Mouse (Mus musculus) liver, embryonic 16.5 days (tissue): ENCODE results near the gene Ttc1. TPM values are rescaled to one million over a fixed set of nuclear protein-coding genes. Genes with fewer than 3 reads are reported as not detected.

Experiments
- ATAC-seq: fragments of 200-750 bp; cut with Nextera tagmentation; 2 replicates; pipeline ENCODE4 v1.8.0; 2017; ENCODE audit warnings: low read depth, mild to moderate bottlenecking, moderate number of reproducible peaks, moderate library complexity
- H3K27ac ChIP-seq: fragments of 300-500 bp; sonication (generic); 2 replicates; pipeline ENCODE4 v1.5.1; 2014; ENCODE audit warnings: mild to moderate bottlenecking, low read length
- H3K27me3 ChIP-seq: fragments of 300-500 bp; sonication (generic); 2 replicates; pipeline ENCODE4 v1.6.1; 2014; ENCODE audit warnings: low read depth, low read length, mixed read lengths; ENCODE audit not compliant: control insufficient read depth, insufficient read depth
- H3K36me3 ChIP-seq: fragments of 300-500 bp; sonication (generic); 2 replicates; pipeline ENCODE4 v1.6.1; 2014; ENCODE audit warnings: mild to moderate bottlenecking; ENCODE audit not compliant: control insufficient read depth, insufficient read depth
- H3K4me1 ChIP-seq: fragments of 300-500 bp; sonication (generic); 2 replicates; pipeline ENCODE4 v1.6.1; 2014; ENCODE audit warnings: low read depth, low read length, mixed read lengths; ENCODE audit not compliant: control insufficient read depth
- H3K4me2 ChIP-seq: fragments of 300-500 bp; sonication (generic); 2 replicates; pipeline ENCODE4 v1.6.1; 2014; ENCODE audit warnings: low read depth, low read length, mixed read lengths
- H3K4me3 ChIP-seq: fragments of 300-500 bp; sonication (generic); 2 replicates; pipeline ENCODE4 v1.5.1; 2014; ENCODE audit warnings: low read depth, mild to moderate bottlenecking, low read length
- H3K9ac ChIP-seq: fragments of 300-500 bp; sonication (generic); 2 replicates; pipeline ENCODE4 v1.6.1; 2014; ENCODE audit warnings: low read depth, low read length
- H3K9me3 ChIP-seq: fragments of 300-500 bp; sonication (generic); replicated peaks from 2 replicates; pipeline ENCODE4 v1.6.1; 2016; ENCODE audit warnings: low read length; ENCODE audit not compliant: control insufficient read depth
- WGBS: fragments of 180-500 bp; shearing (Covaris S2); extraction: QIAGEN DNeasy Blood & Tissue Kit; methylation state at CpG from one replicate; pipeline ENCODE4 v1.1.7; 2014; ENCODE audit not compliant: insufficient replicate concordance; 5-methylcytosine and 5-hydroxymethylcytosine counted together
- polyA plus RNA-seq: library from polyadenylated mRNA; unstranded; fragments of >200 nt; fragmentation: Nextera tagmentation; extraction: Ambion mirVana; gene quantifications from 2 replicates; pipeline ENCODE4 v1.2.1, GENCODE M21; 2015

Gene Ttc1
- polyA plus RNA-seq, 1 experiment from 2014 or later = 30.2 TPM

GRCm38 (mm10) chr11:43727796-43728195 is 20.0 kb downstream of the Ttc1 start:
- no peak overlapping the region for H3K9ac ChIP-seq
- WGBS = 14% methylated on average over 7 of the region's 7 CpGs
- H3K27me3 ChIP-seq = no peaks in the 10 kb centered on the region
- no peaks in the 10 kb centered on the region for H3K9me3 ChIP-seq
- H3K4me1 ChIP-seq = no peaks in the 10 kb centered on the region
- no peak overlapping the region for H3K4me2 ChIP-seq
- H3K36me3 ChIP-seq = peaks cover 8% of the 10 kb centered on the region
- H3K4me3 ChIP-seq = no peak overlapping the region
- peak; percentile 43 for ATAC-seq
- H3K27ac ChIP-seq = no peak overlapping the region

GRCm38 (mm10) chr11:43723411-43723810 is 24.4 kb downstream of the Ttc1 start:
- Histone ChIP-seq H3K9ac (no peak overlapping the region), H3K4me2 (no peak overlapping the region), H3K27ac (no peak overlapping the region), H3K9me3 (no peaks in the 10 kb centered on the region), H3K4me1 (no peaks in the 10 kb centered on the region), H3K36me3 (peaks cover 13% of the 10 kb centered on the region), H3K4me3 (no peak overlapping the region), H3K27me3 (no peaks in the 10 kb centered on the region)
- WGBS = 82% methylated on average over 3 of the region's 3 CpGs
- no peak for ATAC-seq

- peaks cover 11% of the 10 kb centered on the region for H3K36me3 ChIP-seq
- ATAC-seq = no peak
- 71% methylated on average over 4 of the region's 4 CpGs for WGBS
These were observed 35.6 kb downstream of the Ttc1 start for GRCm38 (mm10) chr11:43712178-43712577.

GRCm38 (mm10) chr11:43708409-43708808 is 39.4 kb downstream of the Ttc1 start:
- H3K4me2 ChIP-seq = no peak overlapping the region
- no peaks in the 10 kb centered on the region for H3K27me3 ChIP-seq
- peaks cover 21% of the 10 kb centered on the region for H3K36me3 ChIP-seq
- no peak overlapping the region for H3K27ac ChIP-seq
- ATAC-seq = no peak
- no peaks in the 10 kb centered on the region for H3K9me3 ChIP-seq
- H3K9ac ChIP-seq = no peak overlapping the region
- H3K4me1 ChIP-seq = no peaks in the 10 kb centered on the region
- WGBS = 46% methylated on average over 2 of the region's 2 CpGs
- no peak overlapping the region for H3K4me3 ChIP-seq

More at GRCm38 (mm10) chr11:43712178-43712577, 35.6 kb downstream of the Ttc1 start:
- no peak overlapping the region for H3K27ac ChIP-seq
- H3K9ac ChIP-seq = no peak overlapping the region
- no peak overlapping the region for H3K4me3 ChIP-seq
- no peaks in the 10 kb centered on the region for H3K27me3 ChIP-seq
- no peaks in the 10 kb centered on the region for H3K9me3 ChIP-seq
- no peak overlapping the region for H3K4me2 ChIP-seq
- H3K4me1 ChIP-seq = no peaks in the 10 kb centered on the region

GRCm38 (mm10) chr11:43705751-43706150 is 42.1 kb downstream of the Ttc1 start:
- ATAC-seq = no peak
- no peak overlapping the region for H3K4me2 ChIP-seq
- H3K4me3 ChIP-seq = no peak overlapping the region
- no peaks in the 10 kb centered on the region for H3K4me1 ChIP-seq
- peaks cover 19% of the 10 kb centered on the region for H3K36me3 ChIP-seq
- H3K27ac ChIP-seq = no peak overlapping the region
- H3K27me3 ChIP-seq = no peaks in the 10 kb centered on the region
- 75% methylated on average over 10 of the region's 10 CpGs for WGBS
- H3K9ac ChIP-seq = no peak overlapping the region
- no peaks in the 10 kb centered on the region for H3K9me3 ChIP-seq

GRCm38 (mm10) chr11:43703552-43703951 is 44.3 kb downstream of the Ttc1 start:
- Histone ChIP-seq H3K27me3 (no peaks in the 10 kb centered on the region), H3K27ac (no peak overlapping the region), H3K9ac (no peak overlapping the region), H3K4me2 (no peak overlapping the region), H3K4me1 (no peaks in the 10 kb centered on the region; the same call in 1 of the 2 replicates), H3K4me3 (no peak overlapping the region), H3K36me3 (peaks cover 19% of the 10 kb centered on the region), H3K9me3 (no peaks in the 10 kb centered on the region)
- 30% methylated on average over 1 of the region's 1 CpGs for WGBS
- ATAC-seq = no peak

- H3K9me3 ChIP-seq = no peaks in the 10 kb centered on the region
- H3K27me3 ChIP-seq = no peaks in the 10 kb centered on the region
- WGBS = 78% methylated on average over 3 of the region's 3 CpGs
- H3K9ac ChIP-seq = no peak overlapping the region
- H3K4me3 ChIP-seq = no peak overlapping the region
- no peak overlapping the region for H3K4me2 ChIP-seq
- H3K4me1 ChIP-seq = no peaks in the 10 kb centered on the region; the same call in 1 of the 2 replicates
- ATAC-seq = peak; percentile 43; the same call in 1 of the 2 replicates
- H3K27ac ChIP-seq = no peak overlapping the region
- peaks cover 20% of the 10 kb centered on the region for H3K36me3 ChIP-seq
These were observed 47.5 kb downstream of the Ttc1 start for GRCm38 (mm10) chr11:43700291-43700690.

- Histone ChIP-seq H3K4me1 (no peaks in the 10 kb centered on the region; the same call in 1 of the 2 replicates), H3K36me3 (peaks cover 10% of the 10 kb centered on the region)
- no peak for ATAC-seq
These were observed 49.2 kb downstream of the Ttc1 start for GRCm38 (mm10) chr11:43698621-43699020.

GRCm38 (mm10) chr11:43696623-43697022 is 51.2 kb downstream of the Ttc1 start:
- Histone ChIP-seq H3K4me1 (no peaks in the 10 kb centered on the region; the same call in 1 of the 2 replicates), H3K9me3 (no peaks in the 10 kb centered on the region), H3K27me3 (no peaks in the 10 kb centered on the region), H3K4me3 (no peak overlapping the region), H3K9ac (no peak overlapping the region), H3K36me3 (peaks cover 15% of the 10 kb centered on the region), H3K4me2 (no peak overlapping the region), H3K27ac (no peak overlapping the region)
- ATAC-seq = no peak
- 80% methylated on average over 4 of the region's 4 CpGs for WGBS

More at GRCm38 (mm10) chr11:43698621-43699020, 49.2 kb downstream of the Ttc1 start:
- H3K4me3 ChIP-seq = no peak overlapping the region
- H3K9me3 ChIP-seq = no peaks in the 10 kb centered on the region
- H3K27me3 ChIP-seq = no peaks in the 10 kb centered on the region
- 61% methylated on average over 5 of the region's 5 CpGs for WGBS
- H3K9ac ChIP-seq = no peak overlapping the region
- no peak overlapping the region for H3K27ac ChIP-seq
- H3K4me2 ChIP-seq = no peak overlapping the region
